Mouse (Mus musculus) G1E (cell line): ENCODE measurements around the gene Slco1a5.

Experiments
- CTCF ChIP-seq: IDR thresholded peaks from 2 replicates; pipeline ENCODE4 v1.5.1; 2012; ENCODE audit warnings: low read depth, low read length, inconsistent platforms, mixed read lengths
- GATA1 ChIP-seq: IDR thresholded peaks from 2 replicates; pipeline ENCODE4 v1.6.1; 2012; ENCODE audit warnings: borderline replicate concordance, low read length, inconsistent platforms, mixed read lengths
- GATA2 ChIP-seq: IDR thresholded peaks from 2 replicates; pipeline ENCODE4 v1.6.1; 2012; ENCODE audit warnings: low read depth, low read length, inconsistent platforms, borderline replicate concordance
- POLR2AphosphoS5 ChIP-seq: IDR thresholded peaks from 2 replicates; pipeline ENCODE4 v1.6.1; 2012; ENCODE audit warnings: low read depth, low read length, inconsistent platforms; ENCODE audit not compliant: insufficient replicate concordance
- TAL1 ChIP-seq: conservative IDR thresholded peaks from 2 replicates; pipeline ENCODE4 v1.6.1; 2012; ENCODE audit warnings: low read depth, low read length, inconsistent platforms, mixed read lengths

DNA sequence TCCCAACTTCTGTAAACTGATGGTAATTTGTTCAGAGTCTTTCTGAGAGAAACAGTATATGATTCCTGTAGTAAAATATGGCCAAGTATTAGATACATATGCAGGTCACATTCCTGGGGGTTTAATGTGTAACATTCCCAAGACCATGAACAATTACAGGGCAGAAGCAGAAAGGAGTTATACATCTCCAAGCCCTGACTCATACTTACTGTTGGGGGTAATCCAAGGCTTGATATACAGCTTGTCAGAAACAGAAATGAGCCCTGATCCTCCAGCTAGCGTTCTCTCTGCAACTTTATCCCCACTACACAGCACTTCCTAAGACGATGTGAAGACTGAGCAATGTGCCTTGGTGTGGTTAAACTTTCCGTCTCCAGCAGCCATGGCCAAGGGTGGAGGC lies 44.8 kb upstream of the Slco1a5 start:
- TF ChIP-seq CTCF, result no peak
- TF ChIP-seq GATA1, result no peak
- TF ChIP-seq TAL1, result no peak
- TF ChIP-seq POLR2AphosphoS5, result no peak
- TF ChIP-seq GATA2, result no peak
